Mouse (Mus musculus) MEL (cell line): ENCODE measurements around the gene Fgfr2.

ENCODE experiments used
- CTCF ChIP-seq, 3 experiments: IDR thresholded peaks in 2 of 3; conservative IDR thresholded peaks in 1 of 3; 2 replicates each; pipeline ENCODE4 v1.5.1; 2011 to 2012; ENCODE audit warnings: low read length in 3 of 3, low read depth in 2 of 3, mild to moderate bottlenecking in 2 of 3, improper control_type of control experiment in 1 of 3, inconsistent platforms in 1 of 3, mixed read lengths in 1 of 3, moderate library complexity in 1 of 3; ENCODE audit not compliant: control insufficient read depth in 1 of 3, insufficient read depth in 1 of 3, poor library complexity in 1 of 3, severe bottlenecking in 1 of 3
- ETS1 ChIP-seq: IDR thresholded peaks from 2 replicates; pipeline ENCODE4 v1.6.1; 2012; ENCODE audit warnings: low read depth, mild to moderate bottlenecking, inconsistent platforms, low read length, improper control_type of control experiment, moderate library complexity
- SIN3A ChIP-seq: IDR thresholded peaks from 2 replicates; pipeline ENCODE4 v1.6.1; 2012; ENCODE audit warnings: low read length, improper control_type of control experiment, inconsistent platforms

DNA sequence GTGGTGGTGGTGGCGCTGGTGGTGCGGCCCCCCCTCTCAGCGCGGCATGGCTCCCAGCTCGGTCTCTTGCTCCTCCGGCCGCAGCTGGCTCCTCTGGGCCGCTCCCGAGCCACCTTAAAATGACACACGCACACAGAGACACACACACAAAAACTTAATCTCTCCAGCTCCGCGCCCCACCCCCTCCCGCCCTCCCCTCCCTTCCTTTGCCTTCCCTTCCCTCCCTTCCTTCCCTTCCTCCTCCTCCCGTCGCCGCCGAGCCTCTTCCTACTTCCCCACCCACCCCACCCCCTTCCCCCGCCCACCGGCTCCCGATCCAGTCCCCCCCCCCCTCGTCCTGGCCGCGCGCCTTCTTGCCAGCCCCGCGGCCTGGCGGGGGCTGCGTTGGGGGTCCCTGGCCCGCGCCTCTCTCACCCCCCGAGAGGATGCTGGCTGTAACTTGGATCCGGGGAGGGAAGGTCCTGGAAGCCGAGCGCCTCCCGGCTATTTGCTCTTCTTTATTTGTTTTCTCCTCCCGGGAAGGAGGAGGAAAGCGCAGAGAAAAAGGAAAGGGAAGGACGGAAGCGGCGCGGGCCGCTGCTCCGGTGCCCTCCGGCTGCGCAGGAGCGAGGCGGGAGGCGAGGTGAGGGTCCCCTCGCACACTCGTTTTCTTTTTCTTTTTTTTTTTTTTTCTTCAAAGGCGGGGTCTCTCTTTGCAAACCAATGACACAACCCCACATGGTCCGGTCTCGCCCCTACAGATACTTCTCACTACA, at the start of gene Fgfr2:
- TF ChIP-seq ETS1 (no peak), CTCF (IDR thresholded peaks at IDR 0.05 in 2 of 3, conservative IDR thresholded peaks at IDR 0.05 in 1 of 3; ENCODE audit: control insufficient read depth in 1 of 3, insufficient read depth in 1 of 3, low read depth in 2 of 3, low read length in 3 of 3, poor library complexity in 1 of 3, severe bottlenecking in 1 of 3) (no peak), SIN3A (no peak; the same call in none of the 2 replicates)
